Mouse (Mus musculus): ENCODE data around the gene Hic2. TPM values are rescaled to one million over a fixed set of nuclear protein-coding genes. Genes with fewer than 3 reads are reported as not detected.
"Not testable (repeated sequence)": the region's sequence is repeated elsewhere in the genome, so short reads cannot be mapped to it uniquely, and the experiment has no call there.

The Hic2 gene
- polyA plus RNA-seq, 1 experiment from 2014 or later: 13.7 TPM

GRCm38 (mm10) chr16:17209404-17209960 lies 23.9 kb upstream of the Hic2 start:
- peak; percentile 8; the same call in 1 of the 2 replicates for ATAC-seq (ENCODE audit: insufficient number of reproducible peaks, insufficient read depth, low FRiP score, low TSS enrichment, low read depth)
- H3K27me3 ChIP-seq: peaks cover 51% of the 10 kb centered on the region
- H3K4me3 ChIP-seq (replicated peaks): peak overlapping the region; percentile 60
- H3K4me1 ChIP-seq (replicated peaks): peaks cover 14% of the 10 kb centered on the region
- peak overlapping the region; percentile 37 for H3K9ac ChIP-seq (replicated peaks)
- no peaks in the 10 kb centered on the region for H3K9me3 ChIP-seq
- H3K36me3 ChIP-seq: no peaks in the 10 kb centered on the region
- peak overlapping the region; percentile 97 for H3K4me2 ChIP-seq
- 0 out of 2 replicates have a peak overlapping the region, but pooled peaks have one; percentile 23 for H3K27ac ChIP-seq
- WGBS: 3% methylated on average over 37 of the region's 37 CpGs

GRCm38 (mm10) chr16:17209981-17210838 lies 23.2 kb upstream of the Hic2 start:
- Histone ChIP-seq H3K36me3 (no peaks in the 10 kb centered on the region), H3K4me3 (replicated peaks) (peak overlapping the region; percentile 60), H3K9ac (replicated peaks) (peak overlapping the region; percentile 56), H3K27ac (no peak overlapping the region), H3K27me3 (peaks cover 51% of the 10 kb centered on the region), H3K4me2 (peak overlapping the region; percentile 97), H3K4me1 (replicated peaks) (peaks cover 14% of the 10 kb centered on the region), H3K9me3 (no peaks in the 10 kb centered on the region)
- 6% methylated on average over 48 of the region's 48 CpGs for WGBS
- peak; percentile 66 for ATAC-seq (ENCODE audit: insufficient number of reproducible peaks, insufficient read depth, low FRiP score, low TSS enrichment, low read depth)

DNA sequence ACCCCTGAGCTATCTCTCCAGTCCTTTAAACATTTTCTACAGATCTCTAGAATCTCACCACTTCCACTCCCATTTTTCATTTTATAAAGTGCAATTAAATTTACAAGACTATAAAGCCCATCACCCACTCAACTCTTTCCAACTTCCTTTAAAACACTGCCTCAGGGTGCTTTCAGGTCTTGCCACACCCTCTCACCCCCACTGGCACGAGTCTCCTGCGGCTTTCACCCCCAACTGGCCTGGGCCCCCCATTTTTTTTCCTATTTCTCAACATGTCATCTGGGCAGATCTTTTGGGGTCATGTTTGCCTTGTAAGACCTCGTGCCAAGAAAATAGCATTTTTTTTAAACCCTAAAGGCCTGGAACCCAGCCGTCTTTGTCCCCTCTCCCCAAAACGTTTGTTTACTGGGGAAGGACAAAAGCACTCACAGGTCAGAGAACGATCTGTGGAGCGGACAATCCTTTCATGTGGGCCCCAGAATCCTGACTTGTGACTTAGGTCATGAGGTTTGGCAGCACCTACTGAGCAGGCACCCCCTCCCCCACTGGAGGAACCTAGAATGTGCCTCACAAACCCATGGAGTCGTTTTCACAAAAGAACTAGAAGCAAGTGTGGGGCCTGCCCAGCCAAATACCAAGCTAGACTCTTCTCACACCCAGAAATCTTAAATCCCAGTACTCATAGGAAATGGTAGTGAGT lies 16.3 kb upstream of the Hic2 start:
- Histone ChIP-seq H3K9ac (replicated peaks) (no peak overlapping the region), H3K36me3 (no peaks in the 10 kb centered on the region), H3K9me3 (no peaks in the 10 kb centered on the region), H3K4me3 (replicated peaks) (no peak overlapping the region), H3K27ac (no peak overlapping the region), H3K27me3 (peaks cover 3% of the 10 kb centered on the region; the same call in 1 of the 2 replicates), H3K4me2 (no peak overlapping the region), H3K4me1 (replicated peaks) (peaks cover 10% of the 10 kb centered on the region; the same call in 1 of the 2 replicates)
- ATAC-seq (ENCODE audit: insufficient number of reproducible peaks, insufficient read depth, low FRiP score, low TSS enrichment, low read depth): no peak
- WGBS: 48% methylated on average over 8 of the region's 8 CpGs

DNA sequence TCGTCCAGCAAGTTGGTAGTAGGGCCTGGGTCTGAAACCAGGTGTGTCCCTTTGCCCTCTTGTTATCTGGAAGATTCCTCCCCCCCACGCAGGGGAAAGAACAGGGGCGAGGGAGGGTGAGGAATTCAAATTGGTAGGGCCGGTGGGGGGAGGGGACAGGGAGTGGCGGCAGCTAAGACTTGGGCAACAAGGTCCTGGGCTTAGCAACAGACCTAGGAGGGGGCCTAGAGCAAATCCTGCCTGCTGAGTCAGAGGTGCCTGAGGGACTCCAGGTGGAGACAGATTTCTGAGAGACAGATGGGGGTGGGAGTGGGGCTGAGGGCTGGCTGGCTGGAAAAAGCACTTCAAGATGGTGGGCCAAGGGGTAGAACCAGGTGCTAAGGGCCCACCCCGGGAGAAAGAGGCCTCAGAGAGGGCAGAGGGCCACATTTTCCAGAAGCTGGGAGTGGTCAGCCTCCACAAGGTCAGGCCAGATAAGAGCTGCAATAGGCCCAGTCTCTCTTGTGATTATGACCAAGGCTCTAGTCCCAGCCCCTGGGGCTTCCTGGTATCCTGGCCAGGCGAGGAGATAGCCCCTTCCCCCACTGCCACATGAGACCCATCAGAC lies 13.1 kb upstream of the Hic2 start:
- Histone ChIP-seq H3K4me1 (replicated peaks) (peaks cover 10% of the 10 kb centered on the region; the same call in 1 of the 2 replicates), H3K4me3 (replicated peaks) (no peak overlapping the region), H3K9me3 (no peaks in the 10 kb centered on the region), H3K36me3 (no peaks in the 10 kb centered on the region), H3K9ac (replicated peaks) (no peak overlapping the region), H3K27me3 (no peaks in the 10 kb centered on the region), H3K27ac (no peak overlapping the region), H3K4me2 (no peak overlapping the region)
- no peak for ATAC-seq (ENCODE audit: insufficient number of reproducible peaks, insufficient read depth, low FRiP score, low TSS enrichment, low read depth)
- 33% methylated on average over 7 of the region's 7 CpGs for WGBS

- Histone ChIP-seq H3K4me3 (replicated peaks) (no peak overlapping the region), H3K4me2 (no peak overlapping the region), H3K27me3 (no peaks in the 10 kb centered on the region), H3K9me3 (no peaks in the 10 kb centered on the region), H3K36me3 (no peaks in the 10 kb centered on the region), H3K27ac (no peak overlapping the region), H3K4me1 (replicated peaks) (peaks cover 10% of the 10 kb centered on the region; the same call in 1 of the 2 replicates), H3K9ac (replicated peaks) (no peak overlapping the region)
- 28% methylated on average over 25 of the region's 25 CpGs for WGBS
- peak; percentile 100 for ATAC-seq (ENCODE audit: insufficient number of reproducible peaks, insufficient read depth, low FRiP score, low TSS enrichment, low read depth)
These were observed 11.2 kb upstream of the Hic2 start for GRCm38 (mm10) chr16:17222197-17222596.

DNA sequence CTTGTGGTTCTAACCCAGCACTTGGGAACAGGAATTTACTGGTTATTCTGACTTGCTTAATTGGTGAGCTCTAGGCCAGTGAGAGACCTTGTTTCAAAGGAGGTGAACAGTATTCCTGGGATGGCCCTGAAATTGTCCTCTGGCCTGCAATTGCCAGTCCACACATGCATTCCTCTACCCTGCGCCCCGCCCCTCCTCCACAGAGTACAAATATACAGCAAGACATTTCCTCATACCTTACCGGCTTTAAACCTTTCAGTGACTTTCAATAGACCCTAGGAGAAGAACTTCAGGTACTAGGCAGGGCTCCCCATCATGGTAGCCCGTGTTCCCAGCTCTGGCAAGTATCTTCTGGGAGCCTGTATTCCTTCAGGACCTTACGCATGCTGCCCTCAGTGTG lies 7.8 kb upstream of the Hic2 start:
- no peaks in the 10 kb centered on the region for H3K36me3 ChIP-seq
- no peaks in the 10 kb centered on the region for H3K27me3 ChIP-seq
- H3K4me3 ChIP-seq (replicated peaks): no peak overlapping the region
- H3K9ac ChIP-seq (replicated peaks): no peak overlapping the region
- no peaks in the 10 kb centered on the region for H3K9me3 ChIP-seq
- WGBS: 83% methylated on average over 5 of the region's 5 CpGs
- no peak overlapping the region for H3K4me2 ChIP-seq
- no peak for ATAC-seq (ENCODE audit: insufficient number of reproducible peaks, insufficient read depth, low FRiP score, low TSS enrichment, low read depth)
- no peak overlapping the region for H3K27ac ChIP-seq
- H3K4me1 ChIP-seq (replicated peaks): peaks cover under 1% of the 10 kb centered on the region; the same call in 1 of the 2 replicates

- Histone ChIP-seq H3K9me3 (no peaks in the 10 kb centered on the region), H3K9ac (replicated peaks) (no peak overlapping the region), H3K27ac (no peak overlapping the region), H3K4me1 (replicated peaks) (no peaks in the 10 kb centered on the region), H3K36me3 (no peaks in the 10 kb centered on the region), H3K4me3 (replicated peaks) (no peak overlapping the region), H3K27me3 (no peaks in the 10 kb centered on the region), H3K4me2 (no peak overlapping the region)
- ATAC-seq (ENCODE audit: insufficient number of reproducible peaks, insufficient read depth, low FRiP score, low TSS enrichment, low read depth): no peak
These were observed 6.9 kb upstream of the Hic2 start for GRCm38 (mm10) chr16:17226496-17226895.

GRCm38 (mm10) chr16:17231523-17231922 lies 1.8 kb upstream of the Hic2 start:
- 86% methylated on average over 2 of the region's 2 CpGs for WGBS
- not testable (repeated sequence) for H3K9ac ChIP-seq (replicated peaks); H3K9me3 ChIP-seq; H3K27ac ChIP-seq; H3K4me2 ChIP-seq; H3K27me3 ChIP-seq; ATAC-seq (ENCODE audit: insufficient number of reproducible peaks, insufficient read depth, low FRiP score, low TSS enrichment, low read depth); H3K4me3 ChIP-seq (replicated peaks); H3K36me3 ChIP-seq
- H3K4me1 ChIP-seq (replicated peaks): peaks cover 29% of the 10 kb centered on the region

DNA sequence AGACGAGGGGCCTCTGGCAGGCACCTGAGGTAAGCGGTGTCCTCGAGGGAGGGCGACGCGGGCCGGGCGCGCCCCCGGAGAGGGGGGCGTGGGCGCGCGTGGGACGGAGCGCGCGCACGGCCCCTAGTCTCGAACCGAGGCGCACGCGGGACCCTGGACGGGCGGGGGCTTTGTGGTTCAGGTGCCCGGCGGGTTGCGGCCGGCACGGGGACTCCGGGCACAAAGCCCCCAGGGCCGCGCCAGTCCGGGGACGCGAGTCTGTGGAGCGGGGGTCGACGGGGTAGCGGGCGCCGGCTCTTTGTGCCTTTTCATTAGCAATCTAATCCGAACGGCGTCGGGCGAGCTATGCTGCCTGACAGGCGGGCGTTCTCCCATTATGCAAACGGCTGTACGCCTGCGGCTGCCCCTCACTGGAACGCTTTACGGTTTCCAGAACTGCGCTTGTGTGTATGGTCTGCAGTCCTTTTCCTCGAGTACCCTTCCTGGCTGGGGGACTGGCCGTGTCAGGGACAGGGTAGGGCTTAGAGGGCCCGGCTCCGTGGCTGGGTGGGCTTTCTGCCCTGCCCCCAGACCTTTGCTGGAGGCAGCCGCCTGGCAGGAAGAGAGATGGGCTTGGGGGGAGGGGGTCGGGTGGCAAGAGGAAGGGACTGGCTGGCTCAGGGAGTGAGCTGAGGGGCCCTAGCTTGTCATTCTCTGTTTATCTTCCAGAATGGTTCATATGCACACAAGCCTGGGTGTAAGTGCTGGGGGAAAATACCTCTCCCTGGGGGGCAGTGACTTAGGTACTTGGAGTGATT lies 528 bp downstream of the Hic2 start:
- Histone ChIP-seq H3K4me2 (peak overlapping the region; percentile 93), H3K9me3 (no peaks in the 10 kb centered on the region), H3K36me3 (no peaks in the 10 kb centered on the region), H3K4me1 (replicated peaks) (peaks cover 36% of the 10 kb centered on the region), H3K9ac (replicated peaks) (peak overlapping the region; percentile 93), H3K27me3 (no peaks in the 10 kb centered on the region), H3K27ac (peak overlapping the region; percentile 93), H3K4me3 (replicated peaks) (peak overlapping the region; percentile 87)
- ATAC-seq (ENCODE audit: insufficient number of reproducible peaks, insufficient read depth, low FRiP score, low TSS enrichment, low read depth): peak; percentile 54
- under 1% methylated on average over 58 of the region's 62 CpGs for WGBS

- H3K9ac ChIP-seq (replicated peaks): peak overlapping the region; percentile 93
- no peaks in the 10 kb centered on the region for H3K36me3 ChIP-seq
- H3K4me3 ChIP-seq (replicated peaks): peak overlapping the region; percentile 87
- H3K27ac ChIP-seq: peak overlapping the region; percentile 93
- peaks cover 42% of the 10 kb centered on the region for H3K4me1 ChIP-seq (replicated peaks)
- no peak for ATAC-seq (ENCODE audit: insufficient number of reproducible peaks, insufficient read depth, low FRiP score, low TSS enrichment, low read depth)
- WGBS: 2% methylated on average over 12 of the region's 12 CpGs
- H3K4me2 ChIP-seq: peak overlapping the region; percentile 93
- H3K9me3 ChIP-seq: no peaks in the 10 kb centered on the region
- H3K27me3 ChIP-seq: no peaks in the 10 kb centered on the region
These were observed 1.1 kb downstream of the Hic2 start for GRCm38 (mm10) chr16:17234499-17234895.

Measured in limb, embryonic 12.5 days (tissue).